Mouse (Mus musculus): ENCODE data around the gene Ncdn.

Gene Ncdn

GRCm38 (mm10) chr4:126732531-126733380 is 20.5 kb downstream of the Ncdn start:
- DNase-seq (ENCODE audit: low spot score in 2 of 2) = no peak

- no peak for DNase-seq (ENCODE audit: low spot score in 2 of 2)
These were observed 21.1 kb downstream of the Ncdn start for GRCm38 (mm10) chr4:126732111-126732510.

- no peak for DNase-seq (ENCODE audit: low spot score in 2 of 2)
These were observed 45.8 kb downstream of the Ncdn start for GRCm38 (mm10) chr4:126707439-126707826.

- DNase-seq (ENCODE audit: low spot score in 2 of 2) = no peak
These were observed 46.4 kb downstream of the Ncdn start for GRCm38 (mm10) chr4:126706630-126707438.

GRCm38 (mm10) chr4:126696908-126697307 is 56.3 kb downstream of the Ncdn start:
- DNase-seq (ENCODE audit: low spot score in 2 of 2) = no peak
